Mouse (Mus musculus): ENCODE data around the gene Klhl29.

DNA sequence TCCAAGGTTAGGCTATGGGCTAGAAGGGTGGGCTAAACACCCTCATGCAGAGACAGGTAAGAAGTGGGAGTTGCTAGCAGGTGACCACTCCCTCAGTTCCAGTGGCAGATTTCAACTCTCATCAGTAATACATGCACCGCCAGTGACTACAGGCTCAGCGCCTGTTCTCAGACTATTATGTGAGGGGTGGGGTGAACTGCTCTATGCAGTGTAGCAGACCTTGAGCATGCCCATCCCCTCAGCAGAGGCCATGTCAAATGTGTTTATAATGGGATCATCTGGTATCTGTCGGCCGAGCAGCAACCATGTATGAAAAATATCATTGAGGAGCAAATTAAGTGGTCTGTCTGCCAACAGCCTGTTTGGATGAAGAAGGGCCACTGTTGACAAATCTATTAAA, 72.4 kb downstream of the Klhl29 start:
- TF ChIP-seq POLR2A (IDR thresholded peaks at IDR 0.05; ENCODE audit: low read depth, low read length) (no peak), CTCF (IDR thresholded peaks at IDR 0.05; ENCODE audit: borderline replicate concordance, insufficient read depth, low read length) (no peak)
